Mouse (Mus musculus) effector memory CD4-positive, alpha-beta T cell, adult 7 months (primary cell): ENCODE data around the gene Lta. TPM values are rescaled to one million over a fixed set of nuclear protein-coding genes. Genes with fewer than 3 reads are reported as not detected.

Experiments
- polyA plus RNA-seq: library from polyadenylated mRNA; unstranded; fragments of 100-300 nt; shearing (Covaris generic); gene quantifications from one replicate; pipeline ENCODE4 v1.2.1, GENCODE M21; 2017

Gene Lta
- polyA plus RNA-seq = 55.4 TPM

GRCm38 (mm10) chr17:35204494-35205379 lies at the start of gene Lta:
Gene Lta, minus strand, starts transcription at chr17:35205351.

GRCm38 (mm10) chr17:35241305-35242014 lies 36.3 kb upstream of the Lta start, which contains the start of gene Ddx39b:
Gene Ddx39b, plus strand, starts transcription at chr17:35241746.

GRCm38 (mm10) chr17:35235614-35236389 lies 30.7 kb upstream of the Lta start, which contains the start of gene Nfkbil1:
Gene Nfkbil1, minus strand, starts transcription at chr17:35235792.

GRCm38 (mm10) chr17:35233114-35233980 lies 28.2 kb upstream of the Lta start, which contains the start of gene Atp6v1g2:
Gene Atp6v1g2, plus strand, starts transcription at chr17:35233660.

GRCm38 (mm10) chr17:35220156-35220952 lies 15.2 kb upstream of the Lta start, which contains the start of gene Gm16181:
Gene Gm16181, plus strand, starts transcription at chr17:35220834.

GRCm38 (mm10) chr17:35201787-35202186 lies 3.4 kb downstream of the Lta start, which contains the start of gene Tnf:
Gene Tnf, minus strand, starts transcription at chr17:35202007.

GRCm38 (mm10) chr17:35193881-35194843 lies 11.0 kb downstream of the Lta start, which contains the start of gene Ltb:
Gene Ltb, plus strand, starts transcription at chr17:35194439.

GRCm38 (mm10) chr17:35187959-35188610 lies 17.1 kb downstream of the Lta start, which contains the start of gene Lst1:
Gene Lst1, minus strand, starts transcription at chr17:35188439.

GRCm38 (mm10) chr17:35175968-35176367 lies 29.2 kb downstream of the Lta start, which contains the start of gene Aif1:
Gene Aif1, minus strand, starts transcription at chr17:35176068.

GRCm38 (mm10) chr17:35164568-35165450 lies 40.3 kb downstream of the Lta start, which contains the start of gene Prrc2a:
Gene Prrc2a, minus strand, starts transcription at chr17:35164897.

Other genes with a start within 250 kb of the Lta start
- 1,521 TPM for gene Hspa1b, start 246.1 kb downstream of the Lta start, polyA plus RNA-seq
- gene Gm20481, start 235.4 kb downstream of the Lta start, polyA plus RNA-seq = 90.8 TPM
- 909 TPM for gene Hspa1a, start 233.2 kb downstream of the Lta start, polyA plus RNA-seq
- gene Hspa1l, start 232.6 kb downstream of the Lta start, polyA plus RNA-seq = not detected
- gene Lsm2, start 223.5 kb downstream of the Lta start, polyA plus RNA-seq = 50.0 TPM
- 214 TPM for gene Vars, start 204.4 kb downstream of the Lta start, polyA plus RNA-seq
- 0.37 TPM for gene Vwa7, start 188.8 kb downstream of the Lta start, polyA plus RNA-seq
- not detected for gene Sapcd1, start 177.3 kb downstream of the Lta start, polyA plus RNA-seq
- gene Msh5, start 158.6 kb downstream of the Lta start, polyA plus RNA-seq = 2.2 TPM
- gene Clic1, start 155.4 kb downstream of the Lta start, polyA plus RNA-seq = 334 TPM
- gene Ddah2, start 146.3 kb downstream of the Lta start, polyA plus RNA-seq = 0.85 TPM
- not detected for gene Ly6g6c, start 140.0 kb downstream of the Lta start, polyA plus RNA-seq
- not detected for gene Mpig6b, start 139.2 kb downstream of the Lta start, polyA plus RNA-seq
- not detected for gene Ly6g6e, start 128.4 kb downstream of the Lta start, polyA plus RNA-seq
- gene Ly6g6d, start 127.3 kb downstream of the Lta start, polyA plus RNA-seq = not detected
- not detected for gene Ly6g6f, start 119.7 kb downstream of the Lta start, polyA plus RNA-seq
- 79.3 TPM for gene Abhd16a, start 116.1 kb downstream of the Lta start, polyA plus RNA-seq
- gene Ly6g5c, start 97.1 kb downstream of the Lta start, polyA plus RNA-seq = not detected
- 1.8 TPM for gene Ly6g5b, start 89.9 kb downstream of the Lta start, polyA plus RNA-seq
- gene Gpank1, start 83.9 kb downstream of the Lta start, polyA plus RNA-seq = 65.3 TPM
- 223 TPM for gene Csnk2b, start 83.3 kb downstream of the Lta start, polyA plus RNA-seq
- 1.7 TPM for gene D17H6S53E, start 79.0 kb downstream of the Lta start, polyA plus RNA-seq
- gene Apom, start 73.3 kb downstream of the Lta start, polyA plus RNA-seq = not detected
- 56.5 TPM for gene Bag6, start 70.2 kb downstream of the Lta start, polyA plus RNA-seq
- gene Prrc2a, start 40.5 kb downstream of the Lta start, polyA plus RNA-seq = 24.5 TPM
- gene Aif1, start 29.3 kb downstream of the Lta start, polyA plus RNA-seq = not detected
- gene Lst1, start 16.9 kb downstream of the Lta start, polyA plus RNA-seq = 4.4 TPM
- gene Ltb, start 10.9 kb downstream of the Lta start, polyA plus RNA-seq = 1,113 TPM
- gene Tnf, start 3.3 kb downstream of the Lta start, polyA plus RNA-seq = 156 TPM
- gene Gm16181, start 15.5 kb upstream of the Lta start, polyA plus RNA-seq = not detected
- gene Atp6v1g2, start 28.3 kb upstream of the Lta start, polyA plus RNA-seq = 4.8 TPM
- gene Nfkbil1, start 30.4 kb upstream of the Lta start, polyA plus RNA-seq = 15.0 TPM
- 149 TPM for gene Ddx39b, start 36.4 kb upstream of the Lta start, polyA plus RNA-seq
- gene H2-D1, start 57.4 kb upstream of the Lta start, polyA plus RNA-seq = 6,702 TPM
- 0.89 TPM for gene H2-Q1, start 115.1 kb upstream of the Lta start, polyA plus RNA-seq
- 19.2 TPM for gene H2-Q2, start 136.9 kb upstream of the Lta start, polyA plus RNA-seq
- gene H2-Q4, start 174.3 kb upstream of the Lta start, polyA plus RNA-seq = 42.4 TPM
- gene H2-Q6, start 219.5 kb upstream of the Lta start, polyA plus RNA-seq = 1,228 TPM
- 3,053 TPM for gene H2-Q7, start 233.8 kb upstream of the Lta start, polyA plus RNA-seq